Mouse (Mus musculus): ENCODE results near the gene Clcf1. TPM values are rescaled to one million over a fixed set of nuclear protein-coding genes. Genes with fewer than 3 reads are reported as not detected.
"Not testable (repeated sequence)": the region's sequence is repeated elsewhere in the genome, so short reads cannot be mapped to it uniquely, and the experiment has no call there.

Clcf1 gene
- total RNA-seq, 1 experiment, result 2.2 TPM

DNA sequence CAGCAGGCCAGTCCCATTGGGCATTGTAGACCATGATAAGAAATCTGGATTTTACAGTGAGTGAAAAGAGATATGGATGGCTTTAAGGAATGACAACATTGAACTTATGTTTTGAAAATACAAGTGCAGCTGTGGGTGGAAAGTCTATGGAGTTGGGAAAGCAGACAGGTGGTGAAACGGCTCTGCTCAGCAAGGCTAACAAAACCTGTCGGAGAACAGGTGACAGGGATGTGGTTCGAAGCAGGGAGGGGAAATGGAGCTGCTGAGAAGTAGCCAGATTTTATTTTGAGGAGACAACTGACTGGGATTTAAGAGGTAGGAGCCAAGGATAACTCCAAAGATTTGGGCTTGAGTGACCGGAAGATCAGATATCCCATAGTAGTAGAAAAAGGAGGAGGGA lies 20.5 kb downstream of the Clcf1 start:
- Histone ChIP-seq H3K9ac (ENCODE audit: insufficient read depth, low read depth, low read length, poor library complexity, severe bottlenecking) (no peak overlapping the region), H3K36me3 (ENCODE audit: control insufficient read depth, insufficient read depth, low read length, poor library complexity, severe bottlenecking) (no peaks in the 10 kb centered on the region), H3K4me1 (ENCODE audit: control insufficient read depth in 2 of 2, insufficient read depth in 2 of 2, low read length in 2 of 2, poor library complexity in 1 of 2) (peaks cover 2 to 3% of the 10 kb centered on the region in 2 experiments; a peak in 1 of 4 replicates), H3K4me3 (ENCODE audit: insufficient read depth in 1 of 2, low read depth in 1 of 2, low read length in 2 of 2, poor library complexity in 1 of 2, severe bottlenecking in 1 of 2) (no peak overlapping the region), H3K9me3 (ENCODE audit: control insufficient read depth, insufficient read depth, low read depth, low read length) (no peaks in the 10 kb centered on the region), H3K27ac (ENCODE audit: insufficient read depth, low read depth, low read length, poor library complexity, severe bottlenecking) (no peak overlapping the region)
- in situ Hi-C loops (cut with MboI; ENCODE audit: low sequenced_read_pairs in 2 of 2, unreplicated experiment in 2 of 2), result no loop called here
- DNase-seq (ENCODE audit: low read depth, low spot score), result no peak
- TF ChIP-seq ZNF384 (IDR thresholded peaks at IDR 0.05; ENCODE audit: low read depth, low read length) (no peak), ZC3H11A (IDR thresholded peaks at IDR 0.05; ENCODE audit: borderline replicate concordance, low read depth, low read length) (no peak), CHD2 (IDR thresholded peaks at IDR 0.05; ENCODE audit: low read depth, low read length) (no peak), MAFK (IDR thresholded peaks at IDR 0.05; ENCODE audit: insufficient read depth, low read depth, low read length) (no peak), HCFC1 (IDR thresholded peaks at IDR 0.05; ENCODE audit: borderline replicate concordance, insufficient read depth, low read length) (no peak)

DNA sequence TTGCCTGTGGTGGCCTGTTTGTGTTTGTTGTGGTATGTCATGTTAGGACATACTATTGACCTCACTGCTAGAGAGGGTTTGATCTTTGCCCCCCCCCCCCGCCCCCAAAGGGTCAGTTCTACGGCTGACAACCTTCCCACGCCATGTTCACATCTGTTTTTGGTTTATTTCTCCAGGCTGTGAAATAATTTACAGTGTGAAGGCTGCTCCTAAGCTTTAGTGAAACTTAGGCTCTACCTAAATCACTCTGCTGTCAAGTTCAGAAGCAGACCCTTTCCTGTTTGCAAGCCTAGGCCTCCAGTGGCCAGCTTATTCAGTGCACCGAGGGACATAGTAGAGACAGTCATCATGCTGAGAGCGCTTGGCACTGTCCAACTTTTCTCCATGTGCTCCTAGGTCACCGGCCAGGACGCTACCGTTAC lies 26.2 kb downstream of the Clcf1 start:
- no peak for DNase-seq (ENCODE audit: low read depth, low spot score)
- Histone ChIP-seq H3K9ac (ENCODE audit: insufficient read depth, low read depth, low read length, poor library complexity, severe bottlenecking) (no peak overlapping the region), H3K4me3 (ENCODE audit: insufficient read depth in 1 of 2, low read depth in 1 of 2, low read length in 2 of 2, poor library complexity in 1 of 2, severe bottlenecking in 1 of 2) (no peak overlapping the region), H3K36me3 (ENCODE audit: control insufficient read depth, insufficient read depth, low read length, poor library complexity, severe bottlenecking) (no peaks in the 10 kb centered on the region), H3K4me1 (ENCODE audit: control insufficient read depth in 2 of 2, insufficient read depth in 2 of 2, low read length in 2 of 2, poor library complexity in 1 of 2) (no peaks in the 10 kb centered on the region), H3K9me3 (ENCODE audit: control insufficient read depth, insufficient read depth, low read depth, low read length) (no peaks in the 10 kb centered on the region), H3K27ac (ENCODE audit: insufficient read depth, low read depth, low read length, poor library complexity, severe bottlenecking) (no peak overlapping the region)
- no peak for TF ChIP-seq ZNF384 (IDR thresholded peaks at IDR 0.05; ENCODE audit: low read depth, low read length)
- no peak for TF ChIP-seq MAFK (IDR thresholded peaks at IDR 0.05; ENCODE audit: insufficient read depth, low read depth, low read length)
- TF ChIP-seq HCFC1 (IDR thresholded peaks at IDR 0.05; ENCODE audit: borderline replicate concordance, insufficient read depth, low read length), result no peak
- TF ChIP-seq ZC3H11A (IDR thresholded peaks at IDR 0.05; ENCODE audit: borderline replicate concordance, low read depth, low read length), result no peak
- TF ChIP-seq CHD2 (IDR thresholded peaks at IDR 0.05; ENCODE audit: low read depth, low read length), result no peak
- in situ Hi-C loops (cut with MboI; ENCODE audit: low sequenced_read_pairs in 2 of 2, unreplicated experiment in 2 of 2), result no loop called here

DNA sequence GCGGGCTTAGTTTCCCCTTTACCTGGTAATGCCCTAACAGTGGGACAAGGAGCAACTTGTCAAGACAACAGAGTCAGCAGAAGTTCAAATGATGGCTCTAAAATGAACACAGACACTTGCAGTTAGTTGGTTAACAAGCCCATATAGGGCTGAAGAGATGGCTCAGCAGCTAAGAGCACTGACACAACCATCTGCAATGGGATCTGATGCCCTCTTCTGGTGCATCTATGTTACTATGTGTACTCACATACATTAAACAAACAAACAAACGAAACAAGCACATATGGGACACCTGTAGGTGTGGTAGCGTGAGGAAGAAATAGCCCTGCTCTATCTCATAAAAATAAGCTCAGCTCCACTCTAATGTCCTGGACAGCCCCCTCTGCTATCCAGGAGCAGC lies 28.4 kb downstream of the Clcf1 start:
- no peak overlapping the region for H3K4me3 ChIP-seq (ENCODE audit: insufficient read depth in 1 of 2, low read depth in 1 of 2, low read length in 2 of 2, poor library complexity in 1 of 2, severe bottlenecking in 1 of 2)
- TF ChIP-seq HCFC1 (IDR thresholded peaks at IDR 0.05; ENCODE audit: borderline replicate concordance, insufficient read depth, low read length) (no peak), ZNF384 (IDR thresholded peaks at IDR 0.05; ENCODE audit: low read depth, low read length) (no peak)
- no peaks in the 10 kb centered on the region for H3K9me3 ChIP-seq (ENCODE audit: control insufficient read depth, insufficient read depth, low read depth, low read length)
- H3K9ac ChIP-seq (ENCODE audit: insufficient read depth, low read depth, low read length, poor library complexity, severe bottlenecking), result no peak overlapping the region
- no peak overlapping the region for H3K27ac ChIP-seq (ENCODE audit: insufficient read depth, low read depth, low read length, poor library complexity, severe bottlenecking)
- in situ Hi-C loops (cut with MboI; ENCODE audit: low sequenced_read_pairs in 2 of 2, unreplicated experiment in 2 of 2), result no loop called here
- no peaks in the 10 kb centered on the region for H3K4me1 ChIP-seq (ENCODE audit: control insufficient read depth in 2 of 2, insufficient read depth in 2 of 2, low read length in 2 of 2, poor library complexity in 1 of 2)
- H3K36me3 ChIP-seq (ENCODE audit: control insufficient read depth, insufficient read depth, low read length, poor library complexity, severe bottlenecking), result no peaks in the 10 kb centered on the region
- DNase-seq (ENCODE audit: low read depth, low spot score), result no peak

DNA sequence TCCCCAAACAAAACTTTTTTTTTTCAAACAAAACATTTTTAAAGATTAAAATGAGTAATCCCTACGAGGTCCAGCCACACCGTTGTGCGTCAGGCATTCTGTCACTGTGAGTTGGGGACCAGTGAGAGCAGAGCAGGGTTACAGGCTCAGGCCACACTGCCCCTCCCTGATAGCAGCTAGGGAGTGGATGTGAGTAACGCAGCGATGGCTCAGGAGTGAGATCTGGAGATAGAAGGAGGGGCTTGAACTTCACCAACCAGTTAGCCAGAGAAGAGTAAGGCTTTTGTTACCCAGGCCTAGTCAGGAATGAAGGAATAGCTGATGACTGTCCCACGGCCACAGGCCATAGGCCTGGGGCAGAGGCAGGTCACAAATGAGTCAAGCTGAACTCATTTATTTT lies 30.7 kb downstream of the Clcf1 start:
- H3K9me3 ChIP-seq (ENCODE audit: control insufficient read depth, insufficient read depth, low read depth, low read length), result no peaks in the 10 kb centered on the region
- in situ Hi-C loops (cut with MboI; ENCODE audit: low sequenced_read_pairs in 2 of 2, unreplicated experiment in 2 of 2), result no loop called here

DNA sequence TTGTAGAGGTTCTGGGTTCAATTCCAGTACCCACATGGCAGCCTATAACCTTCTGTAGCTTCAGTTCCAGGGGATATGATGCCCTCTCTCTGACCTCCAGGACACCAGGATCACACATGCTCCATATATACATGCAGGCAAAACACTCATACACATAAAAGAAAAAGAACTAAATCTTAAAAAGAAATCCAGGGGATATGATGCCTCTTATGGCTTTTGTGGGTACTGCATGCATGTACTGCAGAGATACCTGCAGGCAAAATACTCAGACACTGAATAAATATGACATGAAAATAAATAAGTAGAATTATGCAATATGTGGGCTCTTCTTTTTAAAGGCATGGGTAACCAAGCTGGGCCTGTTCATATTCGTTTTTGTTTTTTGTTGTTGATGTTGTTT lies 33.0 kb downstream of the Clcf1 start:
- no peak overlapping the region for H3K4me3 ChIP-seq (ENCODE audit: insufficient read depth in 1 of 2, low read depth in 1 of 2, low read length in 2 of 2, poor library complexity in 1 of 2, severe bottlenecking in 1 of 2)
- in situ Hi-C loops (cut with MboI; ENCODE audit: low sequenced_read_pairs in 2 of 2, unreplicated experiment in 2 of 2), result no loop called here
- H3K36me3 ChIP-seq (ENCODE audit: control insufficient read depth, insufficient read depth, low read length, poor library complexity, severe bottlenecking), result no peaks in the 10 kb centered on the region
- no peak overlapping the region for H3K27ac ChIP-seq (ENCODE audit: insufficient read depth, low read depth, low read length, poor library complexity, severe bottlenecking)
- TF ChIP-seq CHD2 (IDR thresholded peaks at IDR 0.05; ENCODE audit: low read depth, low read length), result no peak
- TF ChIP-seq MAFK (IDR thresholded peaks at IDR 0.05; ENCODE audit: insufficient read depth, low read depth, low read length), result no peak
- no peak for TF ChIP-seq HCFC1 (IDR thresholded peaks at IDR 0.05; ENCODE audit: borderline replicate concordance, insufficient read depth, low read length)
- TF ChIP-seq ZNF384 (IDR thresholded peaks at IDR 0.05; ENCODE audit: low read depth, low read length), result no peak
- no peak for TF ChIP-seq ZC3H11A (IDR thresholded peaks at IDR 0.05; ENCODE audit: borderline replicate concordance, low read depth, low read length)
- no peaks in the 10 kb centered on the region for H3K4me1 ChIP-seq (ENCODE audit: control insufficient read depth in 2 of 2, insufficient read depth in 2 of 2, low read length in 2 of 2, poor library complexity in 1 of 2)
- DNase-seq (ENCODE audit: low read depth, low spot score), result no peak
- no peak overlapping the region for H3K9ac ChIP-seq (ENCODE audit: insufficient read depth, low read depth, low read length, poor library complexity, severe bottlenecking)
- no peaks in the 10 kb centered on the region for H3K9me3 ChIP-seq (ENCODE audit: control insufficient read depth, insufficient read depth, low read depth, low read length)

More for the DNA sequence above, 30.7 kb downstream of the Clcf1 start:
- no peak overlapping the region for H3K4me3 ChIP-seq (ENCODE audit: insufficient read depth in 1 of 2, low read depth in 1 of 2, low read length in 2 of 2, poor library complexity in 1 of 2, severe bottlenecking in 1 of 2)
- no peaks in the 10 kb centered on the region for H3K36me3 ChIP-seq (ENCODE audit: control insufficient read depth, insufficient read depth, low read length, poor library complexity, severe bottlenecking)
- H3K27ac ChIP-seq (ENCODE audit: insufficient read depth, low read depth, low read length, poor library complexity, severe bottlenecking), result no peak overlapping the region
- no peak for TF ChIP-seq ZC3H11A (IDR thresholded peaks at IDR 0.05; ENCODE audit: borderline replicate concordance, low read depth, low read length)
- no peak overlapping the region for H3K9ac ChIP-seq (ENCODE audit: insufficient read depth, low read depth, low read length, poor library complexity, severe bottlenecking)
- H3K4me1 ChIP-seq (ENCODE audit: control insufficient read depth in 2 of 2, insufficient read depth in 2 of 2, low read length in 2 of 2, poor library complexity in 1 of 2), result no peaks in the 10 kb centered on the region
- no peak for DNase-seq (ENCODE audit: low read depth, low spot score)

DNA sequence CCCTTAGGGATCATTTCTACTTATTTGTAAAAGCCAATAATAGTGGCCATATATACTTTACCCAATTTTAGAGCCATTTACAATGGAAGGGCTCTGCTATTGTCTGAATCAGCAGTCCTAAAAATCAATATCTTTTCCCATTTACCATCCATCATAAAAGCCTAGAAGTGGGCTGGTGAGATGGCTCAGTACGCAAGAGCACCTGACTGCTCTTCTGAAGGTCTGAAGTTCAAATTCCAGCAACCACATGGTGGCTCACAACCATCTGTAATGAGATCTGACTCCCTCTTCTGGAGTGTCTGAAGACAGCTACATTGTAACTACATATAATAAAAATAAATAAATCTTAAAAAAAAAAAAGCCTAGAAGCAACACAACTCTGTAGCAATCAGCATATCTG lies 34.6 kb downstream of the Clcf1 start:
- H3K27ac ChIP-seq (ENCODE audit: insufficient read depth, low read depth, low read length, poor library complexity, severe bottlenecking); H3K36me3 ChIP-seq (ENCODE audit: control insufficient read depth, insufficient read depth, low read length, poor library complexity, severe bottlenecking); in situ Hi-C loops (cut with MboI; ENCODE audit: low sequenced_read_pairs in 2 of 2, unreplicated experiment in 2 of 2); H3K4me3 ChIP-seq (ENCODE audit: insufficient read depth in 1 of 2, low read depth in 1 of 2, low read length in 2 of 2, poor library complexity in 1 of 2, severe bottlenecking in 1 of 2); H3K4me1 ChIP-seq (ENCODE audit: control insufficient read depth in 2 of 2, insufficient read depth in 2 of 2, low read length in 2 of 2, poor library complexity in 1 of 2); H3K9me3 ChIP-seq (ENCODE audit: control insufficient read depth, insufficient read depth, low read depth, low read length); DNase-seq (ENCODE audit: low read depth, low spot score); H3K9ac ChIP-seq (ENCODE audit: insufficient read depth, low read depth, low read length, poor library complexity, severe bottlenecking): not testable (repeated sequence)

Data from ES-E14 (cell line).